Mouse (Mus musculus) c-Kit-positive CD71-negative TER-119-negative erythroid progenitor cells, embryonic 14.5 days (primary cell): ENCODE measurements around the gene Gm45234.
"Not testable (repeated sequence)": the region's sequence is repeated elsewhere in the genome, so short reads cannot be mapped to it uniquely, and the experiment has no call there.

Experiments used
- DNase-seq: peaks from one replicate; pipeline ENCODE4 v3.0.0-alpha.2; 2013; ENCODE audit warnings: low read depth

Gm45234 gene

DNA sequence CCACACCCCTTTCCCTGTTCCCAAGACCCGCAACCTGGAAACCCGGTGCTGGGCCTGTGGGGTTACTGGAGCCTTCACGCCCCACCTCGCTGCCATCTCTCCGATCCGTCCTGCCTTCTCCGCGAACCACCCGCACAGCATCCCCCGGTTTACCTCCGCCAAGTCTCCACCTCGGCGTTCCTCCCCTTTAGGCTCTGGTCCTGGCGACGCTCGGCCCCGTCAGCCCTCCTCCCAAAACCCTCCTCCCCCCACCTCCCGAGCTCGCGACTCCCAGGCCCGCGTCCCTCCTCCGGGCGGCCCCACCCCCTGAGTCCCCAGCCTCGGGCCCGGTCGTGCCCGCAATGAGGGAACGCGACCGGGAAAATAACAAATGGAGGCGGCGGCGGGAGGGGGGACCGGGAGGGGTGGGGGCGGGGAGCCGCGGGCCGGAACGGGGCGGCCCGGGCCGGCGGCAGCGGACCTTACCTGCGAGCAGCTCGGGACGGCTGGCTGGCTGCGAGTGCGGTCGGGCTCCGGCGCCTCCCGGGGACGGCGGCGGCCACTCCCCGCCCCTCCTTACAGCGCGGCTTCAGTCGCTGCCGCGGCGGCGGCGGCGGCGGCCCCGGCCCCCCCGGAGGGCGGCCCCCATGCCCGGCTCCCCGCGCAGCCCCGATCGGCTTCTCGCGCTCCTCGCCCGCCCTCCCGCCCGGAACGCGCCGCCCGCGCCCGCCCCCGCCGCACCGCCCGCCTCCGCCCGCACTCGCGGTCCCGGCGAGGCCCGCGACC is at the start of gene Gm45234, which contains the start of gene Atn1:
Gene Gm45234 (minus strand): TSS at position 191 of the 765 bp plus-strand sequence.
Gene Atn1 (minus strand): TSS at position 694 of the 765 bp plus-strand sequence.
- no peak for DNase-seq

DNA sequence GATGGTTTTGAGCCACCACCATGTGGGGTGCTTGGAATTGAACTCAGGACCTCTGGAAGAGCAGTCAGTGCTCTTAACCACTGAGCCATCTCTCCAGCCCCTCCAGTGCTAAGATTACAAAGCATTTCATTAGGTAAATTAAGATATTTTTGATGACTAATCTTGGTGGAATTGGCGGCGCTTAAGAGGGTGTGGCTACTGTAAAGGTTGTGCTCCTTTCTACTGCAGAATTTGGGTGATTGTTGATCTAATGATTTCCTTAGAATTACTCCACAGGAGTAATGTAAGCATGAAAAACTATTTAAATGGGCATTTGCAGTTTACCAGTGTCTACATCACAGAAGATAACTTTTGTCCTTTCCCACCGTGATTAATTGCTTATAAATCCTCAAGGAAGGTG is 48.5 kb upstream of the Gm45234 start:
- no peak for DNase-seq

DNA sequence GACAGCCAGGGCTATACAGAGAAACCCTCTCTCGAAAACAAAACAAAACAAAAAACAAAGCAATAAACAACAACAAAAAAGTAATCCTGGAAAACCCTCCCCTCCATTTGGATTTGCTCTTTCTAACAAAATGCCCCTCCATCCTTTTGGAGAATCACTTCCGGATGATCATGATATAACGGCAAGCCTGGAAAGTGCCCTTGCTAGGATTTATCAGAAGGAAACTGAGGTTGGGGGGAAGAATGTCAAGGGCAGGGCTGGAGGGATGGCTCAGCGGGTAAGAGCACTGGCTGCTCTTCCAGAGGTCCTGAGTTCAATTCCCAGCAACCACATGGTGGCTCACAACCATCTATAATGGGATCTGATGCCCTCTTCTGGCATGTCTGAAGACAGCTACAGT is 47.9 kb upstream of the Gm45234 start:
- DNase-seq: not testable (repeated sequence)

DNA sequence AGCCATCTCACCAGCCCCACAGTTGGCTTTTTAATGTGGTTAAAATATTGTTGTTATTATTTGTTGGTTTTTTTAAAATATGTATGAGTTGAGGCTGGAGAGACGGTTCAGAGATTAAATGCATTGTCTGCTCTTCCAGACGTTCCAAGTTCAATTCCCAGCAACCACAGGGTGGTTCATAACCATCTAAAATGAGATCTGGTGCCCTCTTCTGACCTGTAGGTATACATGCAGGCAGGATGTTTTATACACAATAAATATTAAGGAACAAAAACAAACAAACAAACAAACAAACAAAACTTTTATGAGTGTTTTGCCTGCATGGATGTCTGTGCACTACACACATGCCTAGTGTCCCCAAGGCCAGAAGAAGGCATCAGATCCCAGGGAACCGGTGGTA is 47.2 kb upstream of the Gm45234 start:
- no peak for DNase-seq

DNA sequence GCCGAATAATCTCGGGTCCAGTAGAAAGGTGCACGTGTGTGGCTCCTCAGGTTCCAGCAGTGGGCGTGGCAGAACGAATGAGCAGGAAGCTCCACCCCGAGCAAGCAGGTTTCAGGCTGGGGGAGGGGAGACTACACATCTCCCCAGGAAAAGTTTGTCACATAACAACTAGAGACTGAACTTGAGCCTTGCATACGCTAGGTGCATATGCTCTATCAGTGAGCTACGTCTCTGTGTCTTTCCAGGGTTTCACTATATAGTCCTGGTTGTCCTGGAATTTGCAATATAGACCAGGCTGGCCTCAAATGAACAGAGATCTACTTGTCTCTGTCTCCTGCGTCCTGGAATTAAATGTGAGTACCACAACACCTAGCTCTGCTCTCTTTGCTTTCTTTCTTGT is 46.6 kb upstream of the Gm45234 start:
- not testable (repeated sequence) for DNase-seq

DNA sequence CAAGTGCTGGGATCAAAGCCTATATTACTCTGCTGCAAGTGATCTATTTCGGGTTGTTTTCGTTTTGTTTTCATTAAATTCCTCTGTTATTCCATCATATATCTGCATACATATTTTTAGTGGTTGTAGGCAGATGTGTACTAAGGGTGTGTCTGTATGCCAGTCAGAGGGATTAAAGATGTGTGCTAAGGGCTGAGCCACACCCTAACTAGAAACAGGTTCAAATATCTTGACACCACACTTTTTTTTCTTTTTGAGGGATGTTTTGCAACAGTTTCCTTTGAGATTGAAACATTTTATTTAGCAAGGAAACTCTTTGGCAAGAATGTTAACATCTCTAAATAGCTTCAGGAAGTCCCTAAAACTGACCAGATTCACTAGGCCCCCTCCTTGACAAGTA is 40.4 kb upstream of the Gm45234 start:
- DNase-seq: no peak

DNA sequence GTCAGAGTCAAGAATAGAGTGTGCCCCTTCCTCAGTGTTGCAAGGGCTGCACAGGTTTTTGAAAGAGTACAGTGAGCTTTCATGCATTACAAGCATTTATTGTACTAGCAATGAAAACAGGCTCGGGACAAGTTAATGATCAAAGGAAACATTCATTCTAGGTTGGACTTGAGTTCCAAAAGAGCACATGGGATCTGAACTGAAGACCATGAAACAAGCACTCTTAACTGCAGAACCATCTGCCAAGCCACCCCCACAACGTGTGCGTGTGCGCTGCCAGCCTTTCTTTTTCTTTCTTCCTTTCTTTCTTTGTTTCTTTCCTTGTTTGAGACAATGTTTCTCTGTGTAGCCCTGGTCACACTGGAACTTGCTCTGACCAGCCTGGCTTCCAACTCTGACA is 40.0 kb upstream of the Gm45234 start:
- DNase-seq: no peak

DNA sequence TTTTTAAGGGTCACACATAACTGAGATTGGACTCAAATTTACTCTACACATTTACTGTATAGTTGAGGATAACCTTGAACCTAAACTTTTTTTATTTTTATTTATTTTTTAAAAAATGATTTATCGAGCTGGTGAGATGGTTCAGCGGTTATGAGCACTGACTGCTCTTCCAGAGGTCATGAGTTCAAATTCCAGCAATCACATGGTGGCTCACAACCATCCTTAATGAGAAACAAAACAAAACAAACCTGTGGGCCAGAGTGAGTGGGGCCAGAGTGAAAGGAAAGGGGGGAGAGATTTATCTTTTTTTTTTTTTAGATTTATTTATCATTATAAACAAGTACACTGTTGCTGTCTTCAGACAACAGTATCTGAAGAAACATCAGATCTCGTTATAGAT is 36.1 kb upstream of the Gm45234 start:
- DNase-seq: no peak

DNA sequence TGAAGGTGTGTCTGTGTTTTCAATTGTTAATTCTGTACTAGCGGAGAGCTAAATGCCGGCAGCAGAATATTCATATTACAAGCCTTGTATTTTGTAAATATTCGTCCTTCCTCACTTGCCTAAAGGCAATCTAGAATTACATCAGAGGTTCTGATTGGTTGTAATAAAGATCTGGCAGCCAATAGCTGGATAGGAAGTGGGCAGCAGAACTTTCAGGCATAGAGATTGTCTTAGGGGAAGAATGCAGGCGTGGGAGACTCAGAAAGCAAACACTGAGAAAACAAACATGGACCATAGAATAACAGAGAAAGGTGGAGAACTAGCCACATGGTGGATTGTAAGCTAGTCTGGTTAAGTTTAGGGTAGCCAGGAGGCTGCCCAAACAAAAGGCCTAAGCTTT is 34.3 kb upstream of the Gm45234 start:
- DNase-seq: no peak

DNA sequence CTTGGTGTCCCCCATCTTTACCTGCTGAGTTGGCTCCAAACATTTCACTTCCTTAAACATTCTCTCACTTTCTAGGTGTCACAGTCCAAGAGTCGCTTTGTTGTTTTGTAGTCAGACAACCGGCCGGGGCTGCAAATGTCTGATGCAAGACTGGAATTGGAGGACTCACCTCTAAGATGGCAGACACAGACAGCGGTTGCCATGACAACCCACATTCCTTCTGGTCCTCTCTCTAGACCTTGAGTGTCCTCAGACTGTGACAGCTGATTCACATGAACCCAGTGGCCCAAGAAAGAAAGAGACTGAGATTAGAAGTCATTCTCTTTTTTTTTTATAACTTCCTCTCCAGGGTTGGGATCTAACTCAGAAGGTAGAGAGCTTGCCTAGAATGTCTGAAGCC is 33.7 kb upstream of the Gm45234 start:
- no peak for DNase-seq

DNA sequence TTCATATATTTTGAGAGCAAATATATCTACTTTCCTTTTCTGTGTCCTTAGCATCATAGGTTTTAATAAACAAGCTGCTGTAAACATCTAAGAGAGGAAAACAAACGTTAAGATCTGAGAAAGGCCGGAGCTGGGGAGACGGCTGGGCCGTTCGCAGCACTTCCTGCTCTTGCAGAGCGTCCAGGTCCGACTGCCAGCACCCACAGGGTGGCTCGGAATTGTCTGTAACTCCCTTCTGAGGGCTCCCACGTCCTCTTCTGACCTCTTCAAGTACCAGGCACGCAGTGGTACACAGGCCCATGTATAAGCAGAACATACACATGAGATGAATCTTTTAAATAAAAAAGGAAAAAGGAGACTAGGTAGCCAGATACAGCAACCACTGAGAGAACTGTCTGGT is 31.9 kb upstream of the Gm45234 start:
- DNase-seq: no peak

DNA sequence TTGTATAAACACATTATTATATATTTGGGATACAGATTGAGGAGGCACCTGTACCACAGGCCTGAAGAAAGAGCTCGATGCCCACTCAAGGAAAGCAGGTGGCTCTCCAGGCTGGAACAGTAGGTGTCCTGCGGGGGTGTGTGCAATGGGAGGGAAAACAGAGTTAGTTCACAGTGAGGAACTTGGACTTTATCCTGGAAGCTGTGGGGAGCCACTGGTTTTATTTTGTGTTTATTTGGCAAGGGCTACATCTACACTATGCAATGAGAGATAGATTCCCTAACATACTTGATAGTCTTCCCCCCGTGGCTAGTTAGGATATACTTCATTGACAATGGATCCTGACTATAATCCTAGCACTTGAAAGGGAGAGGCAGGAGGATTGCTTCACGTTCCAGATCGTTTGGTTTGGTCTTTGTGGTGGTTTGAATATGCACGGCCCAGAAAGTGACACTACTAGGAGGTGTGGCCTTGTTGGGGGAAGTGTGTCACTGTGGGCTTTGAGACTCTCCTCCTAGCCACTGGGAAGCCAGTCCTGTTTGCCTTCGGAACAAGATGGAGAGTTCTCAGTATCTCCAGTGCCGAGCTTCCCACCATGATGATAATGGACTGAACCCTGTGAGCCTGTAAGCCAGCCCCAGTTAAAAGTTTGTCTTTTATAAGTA is 31.1 kb upstream of the Gm45234 start:
- DNase-seq: no peak

DNA sequence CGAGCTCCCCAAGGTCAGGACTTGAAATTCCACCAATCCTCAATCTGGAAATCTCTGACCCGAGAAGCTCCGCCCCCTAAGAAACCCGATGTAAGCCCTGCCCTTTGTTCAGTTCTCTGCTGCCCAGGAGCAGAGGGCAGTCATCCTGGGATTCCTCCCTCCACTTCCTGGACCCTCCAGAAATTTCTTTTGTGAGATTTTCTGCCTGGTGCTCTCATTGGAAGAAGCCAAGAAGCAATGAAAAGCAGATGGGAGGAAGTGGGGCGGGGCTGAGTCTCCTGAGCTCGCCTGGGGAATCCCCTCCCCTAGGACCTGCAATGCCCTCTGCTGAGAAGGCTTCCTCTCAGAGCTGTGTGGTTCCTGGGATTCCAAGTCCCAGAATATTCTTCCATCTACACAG is 26.6 kb upstream of the Gm45234 start:
- DNase-seq: no peak

DNA sequence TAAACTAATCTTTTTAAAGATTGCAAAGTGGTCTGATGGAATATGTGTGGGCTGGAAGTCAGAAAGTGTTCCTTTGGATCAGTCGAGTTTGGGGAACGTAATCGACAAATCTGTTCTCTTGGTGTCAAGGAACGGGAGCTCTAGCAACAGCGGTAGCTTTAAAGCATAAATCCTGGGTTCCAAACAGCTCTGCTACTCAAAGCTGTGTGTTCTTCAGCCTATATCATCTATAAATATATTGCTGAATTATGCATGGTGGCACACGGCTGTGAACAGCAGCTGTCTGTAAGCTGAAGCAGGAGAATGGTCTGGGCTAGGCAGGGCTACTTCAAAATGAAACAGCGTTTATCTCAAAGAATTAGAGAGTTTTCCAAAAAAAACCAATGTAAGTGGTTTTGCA is 25.1 kb upstream of the Gm45234 start:
- DNase-seq: no peak

DNA sequence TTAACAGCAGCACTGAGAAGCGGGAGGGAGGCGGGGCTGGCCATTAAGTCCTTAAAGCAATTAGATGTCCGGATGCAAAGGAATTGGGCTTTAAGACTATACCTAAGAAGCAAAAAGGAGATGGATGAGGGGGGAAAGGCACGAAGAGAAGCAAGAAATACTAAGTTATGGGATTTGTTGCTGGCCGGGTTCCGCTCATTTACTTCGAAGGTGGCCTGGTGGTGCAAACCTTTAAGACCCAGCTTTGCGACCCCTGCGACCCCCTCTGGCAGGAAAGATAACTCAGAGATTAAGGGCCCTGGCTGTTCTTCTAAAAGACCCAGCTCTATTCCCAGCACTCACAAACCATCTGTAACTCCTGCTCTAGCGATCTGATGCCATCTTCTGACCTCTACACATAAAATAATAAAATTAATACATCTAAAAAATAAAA is 24.2 kb upstream of the Gm45234 start:
- no peak for DNase-seq

DNA sequence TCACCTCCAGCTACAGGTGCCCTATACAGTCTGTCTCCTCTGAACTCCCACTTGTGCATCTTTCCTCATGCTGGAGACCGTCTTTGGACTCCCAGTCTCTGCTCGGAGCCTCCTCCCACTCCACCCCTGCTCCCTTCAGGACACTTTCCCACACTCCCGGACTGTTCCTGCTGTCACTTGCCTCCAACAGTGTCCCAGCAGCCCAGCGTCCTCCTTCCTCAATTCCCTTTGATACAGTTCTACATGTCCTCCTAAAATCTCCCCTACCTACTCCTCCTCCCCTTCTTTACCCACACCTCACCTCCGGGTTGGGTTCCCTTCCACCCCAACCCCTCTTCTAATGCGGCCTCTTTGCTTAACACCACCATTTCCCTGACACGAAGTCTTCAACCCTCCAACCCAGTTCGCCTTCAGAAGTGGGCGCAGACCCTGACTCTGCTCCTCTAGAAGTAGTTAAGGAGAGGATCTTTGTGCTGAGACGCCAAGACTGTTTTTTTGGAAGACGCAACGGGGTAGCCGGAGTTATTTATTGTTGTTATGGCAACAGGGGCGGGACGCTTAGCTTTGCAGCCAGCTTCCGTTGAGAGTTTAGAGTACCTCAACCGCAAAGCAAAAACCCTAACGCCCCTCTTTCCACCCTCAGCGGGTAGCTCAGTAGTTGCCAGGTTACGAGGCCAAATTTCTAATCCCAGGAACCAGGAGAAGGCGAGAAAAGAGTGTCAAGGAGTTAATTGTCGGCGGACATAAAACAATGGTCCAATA is 23.6 kb upstream of the Gm45234 start, which contains the start of gene Lrrc23:
Gene Lrrc23 (minus strand): TSS at position 506 of the 762 bp plus-strand sequence.
- peak; percentile 74 for DNase-seq

DNA sequence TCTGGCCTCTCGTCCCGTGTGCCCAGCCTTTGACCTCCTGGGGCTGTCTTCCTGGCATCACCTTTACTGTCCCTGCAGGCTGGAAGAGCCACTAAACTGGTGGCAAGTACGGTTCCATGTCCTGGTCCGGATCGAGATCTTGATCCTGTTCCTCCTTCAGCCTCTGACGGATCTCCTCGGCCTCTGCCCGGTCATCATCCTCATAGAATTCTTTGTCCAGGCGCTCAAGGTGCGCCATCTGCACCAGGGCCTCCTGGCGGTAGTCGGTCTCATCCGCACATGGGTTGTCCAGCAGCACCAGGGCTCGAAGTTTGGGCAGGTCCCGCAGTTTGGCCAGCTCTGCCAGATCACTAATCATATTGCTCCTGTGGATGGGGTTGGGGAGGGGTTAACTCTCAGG is 14.7 kb upstream of the Gm45234 start:
- DNase-seq: no peak

DNA sequence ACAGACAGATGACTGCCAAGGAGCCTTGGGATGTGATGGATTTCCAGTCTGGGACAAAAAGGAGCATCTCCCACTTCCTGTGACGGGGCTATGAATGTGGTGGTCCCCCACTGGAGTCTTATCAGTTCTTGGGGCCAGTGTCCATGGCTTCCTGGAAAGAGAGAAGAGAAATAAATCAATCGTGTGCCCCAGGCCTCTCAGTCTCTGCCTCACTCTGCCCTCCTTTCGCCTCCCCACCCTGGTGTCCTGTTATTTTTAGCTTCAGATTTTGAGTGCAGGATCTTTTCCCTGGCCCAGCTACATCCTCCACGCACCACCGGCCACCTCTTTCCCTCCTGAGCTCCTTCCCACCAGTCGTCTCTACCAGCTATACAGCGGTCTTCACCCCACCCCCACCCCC is 14.2 kb upstream of the Gm45234 start:
- no peak for DNase-seq

DNA sequence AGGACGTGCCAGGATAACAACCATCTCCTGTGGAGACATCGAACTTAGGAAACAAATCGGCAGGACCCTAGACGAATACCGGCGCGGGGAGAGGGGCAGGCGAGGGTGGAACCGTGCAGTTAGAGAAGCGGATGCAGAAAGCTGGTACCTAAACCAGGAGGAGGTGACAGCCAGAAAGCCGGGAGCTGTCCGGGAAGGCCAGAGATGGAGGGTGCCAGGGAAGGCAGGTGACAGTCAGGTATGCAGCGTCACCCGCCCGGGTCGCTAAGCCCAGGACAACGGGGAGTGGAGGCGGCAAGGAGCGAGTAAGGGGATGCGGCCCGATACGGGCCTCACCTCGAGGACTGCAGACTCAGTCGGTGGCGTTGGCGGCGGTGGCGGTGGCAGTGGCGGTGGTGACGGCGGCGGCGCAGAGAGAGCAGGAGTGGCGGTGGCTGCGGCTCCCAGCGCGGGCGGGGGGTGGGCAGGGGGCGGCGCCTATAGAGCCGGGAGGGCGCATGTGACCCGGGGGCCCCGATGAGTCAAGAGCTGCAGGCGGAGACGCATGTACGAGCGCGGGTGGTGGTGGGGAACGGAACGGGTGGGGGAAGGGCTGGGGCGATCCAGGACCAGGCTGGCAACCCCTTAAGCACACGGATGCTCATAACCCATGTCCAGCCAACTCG is 13.4 kb upstream of the Gm45234 start, which contains the start of gene Eno2:
Gene Eno2 (minus strand): TSS at position 573 of the 665 bp plus-strand sequence.
- DNase-seq: no peak

DNA sequence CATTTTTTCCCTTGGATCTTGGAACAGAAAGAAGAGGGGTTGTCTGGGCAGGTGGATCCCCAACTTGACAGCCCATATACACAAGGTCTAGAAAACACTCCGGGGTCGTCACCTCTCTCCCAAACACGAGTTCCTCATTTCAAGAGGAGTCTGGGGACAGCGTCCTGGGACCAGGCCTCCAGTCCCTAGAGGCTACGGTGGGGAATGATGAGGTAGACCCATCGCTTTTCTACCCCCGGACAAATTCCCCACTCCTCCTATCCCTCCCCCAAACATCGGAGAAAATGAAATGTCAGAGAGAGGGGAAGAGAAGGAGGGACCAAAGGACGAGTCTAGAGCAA is 12.9 kb upstream of the Gm45234 start:
- DNase-seq: no peak

DNA sequence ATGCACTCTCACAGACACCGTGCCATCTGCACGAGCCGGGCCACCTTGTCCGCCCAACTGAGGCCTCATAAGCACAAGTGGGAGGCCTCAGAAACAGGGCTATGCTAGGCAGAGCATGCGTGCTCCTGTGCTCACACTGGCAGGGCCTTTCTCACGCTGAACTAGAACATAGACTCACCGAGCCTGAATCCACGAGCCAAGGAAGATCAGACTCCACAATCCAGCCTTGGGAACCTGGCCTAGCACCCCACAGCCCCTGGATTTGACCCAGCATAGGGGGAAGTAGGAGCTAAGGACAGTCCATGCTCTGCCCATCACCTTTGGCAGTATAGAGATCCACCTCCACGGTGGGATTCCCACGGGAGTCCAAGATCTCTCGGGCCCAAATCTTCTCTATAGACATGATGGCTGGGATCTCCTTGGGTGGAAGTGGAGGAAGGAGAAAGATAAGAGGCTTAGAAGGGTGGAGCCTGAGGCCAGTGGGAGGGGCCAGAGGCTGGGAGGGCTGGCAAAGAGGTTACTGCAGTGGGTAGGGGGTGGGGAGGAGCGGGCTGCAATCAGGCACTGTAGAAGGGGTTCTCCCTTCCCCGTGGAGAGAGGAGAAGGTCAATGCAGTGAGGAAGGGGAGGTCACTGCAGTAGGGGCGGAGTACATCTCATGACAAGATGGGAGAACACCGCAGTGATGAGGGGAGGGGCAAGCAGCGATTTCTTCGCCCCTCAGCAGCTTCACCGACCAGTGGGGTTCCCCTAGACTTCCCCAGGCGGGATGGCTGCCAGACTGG is 12.3 kb upstream of the Gm45234 start:
- no peak for DNase-seq

DNA sequence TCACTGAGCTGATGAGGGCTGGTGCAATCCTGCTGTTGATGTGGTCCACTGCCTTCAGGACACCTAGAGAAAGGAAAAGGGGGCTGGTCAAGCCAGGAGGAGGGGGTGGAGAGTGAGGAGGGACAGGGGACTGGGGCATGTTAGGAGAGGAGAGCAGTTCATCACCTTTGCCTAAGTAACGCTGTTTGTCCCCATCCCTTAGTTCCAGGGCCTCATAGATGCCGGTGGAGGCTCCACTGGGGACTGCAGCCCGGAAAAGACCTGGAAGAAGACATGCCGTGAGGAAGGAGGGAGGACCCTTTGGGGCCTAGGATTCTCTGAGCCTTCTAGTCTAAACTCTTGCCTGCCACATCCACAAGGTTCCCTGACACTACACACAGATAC is 11.7 kb upstream of the Gm45234 start:
- no peak for DNase-seq
